Mouse (Mus musculus) G1E (cell line): ENCODE data around the gene Plxna4.

Experiments
- CTCF ChIP-seq: IDR thresholded peaks from 2 replicates; pipeline ENCODE4 v1.5.1; 2012; ENCODE audit warnings: low read depth, low read length, inconsistent platforms, mixed read lengths
- GATA2 ChIP-seq: IDR thresholded peaks from 2 replicates; pipeline ENCODE4 v1.6.1; 2012; ENCODE audit warnings: low read depth, low read length, inconsistent platforms, borderline replicate concordance
- POLR2AphosphoS5 ChIP-seq: IDR thresholded peaks from 2 replicates; pipeline ENCODE4 v1.6.1; 2012; ENCODE audit warnings: low read depth, low read length, inconsistent platforms; ENCODE audit not compliant: insufficient replicate concordance

- no peak for TF ChIP-seq CTCF
- no peak for TF ChIP-seq GATA2
- TF ChIP-seq POLR2AphosphoS5 = no peak
Measured at GRCm38 (mm10) chr6:32381516-32381915, 206.5 kb downstream of the Plxna4 start.
